Mouse (Mus musculus) midbrain, postnatal 0 days (tissue): Measurements from ENCODE around the gene Csf2rb2. TPM values are rescaled to one million over a fixed set of nuclear protein-coding genes. Genes with fewer than 3 reads are reported as not detected.
"Not testable (repeated sequence)": the region's sequence is repeated elsewhere in the genome, so short reads cannot be mapped to it uniquely, and the experiment has no call there.

Experiments
- ATAC-seq: fragments of 200-750 bp; cut with Nextera tagmentation; 2 replicates; pipeline ENCODE4 v1.8.0; 2017; ENCODE audit warnings: moderate number of reproducible peaks, mild to moderate bottlenecking, moderate TSS enrichment, moderate library complexity; ENCODE audit not compliant: low FRiP score
- DNase-seq: peaks from one replicate; pipeline ENCODE4 v3.0.0-alpha.2; 2015; ENCODE audit warnings: low spot score
- H3K27ac ChIP-seq: fragments of 300-500 bp; sonication (generic); 2 replicates; pipeline ENCODE4 v1.5.1; 2014; ENCODE audit warnings: low read depth, mild to moderate bottlenecking, low read length, mixed read lengths
- H3K27me3 ChIP-seq: fragments of 300-500 bp; sonication (generic); 2 replicates; pipeline ENCODE4 v1.6.1; 2014; ENCODE audit warnings: low read length, control low read depth, mixed read lengths; ENCODE audit not compliant: insufficient read depth
- H3K36me3 ChIP-seq: fragments of 300-500 bp; sonication (generic); 2 replicates; pipeline ENCODE4 v1.6.1; 2014; ENCODE audit warnings: low read length, control low read depth, mixed read lengths; ENCODE audit not compliant: insufficient read depth
- H3K4me1 ChIP-seq: fragments of 300-500 bp; sonication (generic); 2 replicates; pipeline ENCODE4 v1.6.1; 2014; ENCODE audit warnings: mild to moderate bottlenecking, control low read depth, antibody characterized with exemption, low read length, mixed read lengths; ENCODE audit not compliant: insufficient read depth
- H3K4me2 ChIP-seq: fragments of 300-500 bp; sonication (generic); 2 replicates; pipeline ENCODE4 v1.6.1; 2014; ENCODE audit warnings: low read depth, mild to moderate bottlenecking, low read length, mixed read lengths; ENCODE audit not compliant: poor library complexity, severe bottlenecking
- H3K4me3 ChIP-seq: fragments of 300-500 bp; sonication (generic); 2 replicates; pipeline ENCODE4 v1.5.1; 2014; ENCODE audit warnings: low read depth, mild to moderate bottlenecking, low read length, moderate library complexity
- H3K9ac ChIP-seq: fragments of 300-500 bp; sonication (generic); replicated peaks from 2 replicates; pipeline ENCODE4 v1.6.1; 2014; ENCODE audit warnings: mild to moderate bottlenecking, low read length, moderate library complexity, mixed read lengths; ENCODE audit not compliant: poor library complexity, severe bottlenecking
- H3K9me3 ChIP-seq: fragments of 300-500 bp; sonication (generic); 2 replicates; pipeline ENCODE4 v1.6.1; 2016; ENCODE audit warnings: low read length, control low read depth
- CTCF ChIP-seq: IDR thresholded peaks from 2 replicates; pipeline ENCODE4 v1.5.1; 2016; ENCODE audit warnings: antibody characterized with exemption, mild to moderate bottlenecking
- WGBS: fragments of 180-500 bp; shearing (Covaris S2); extraction: QIAGEN DNeasy Blood & Tissue Kit; methylation state at CpG from one replicate; pipeline ENCODE4 v1.1.7; 2014; 5-methylcytosine and 5-hydroxymethylcytosine counted together
- polyA plus RNA-seq: library from polyadenylated mRNA; unstranded; fragments of >200 nt; fragmentation: Nextera tagmentation; extraction: Ambion mirVana; gene quantifications from 2 replicates; pipeline ENCODE4 v1.2.1, GENCODE M21; 2015
- total RNA-seq: library from RNA; depleted of rRNA; stranded (reverse); fragments of >200 nt; gene quantifications from 2 replicates; pipeline ENCODE4 v1.2.3, GENCODE M21; 2014

Csf2rb2 gene
- total and polyA plus RNA-seq, 2 experiments from 2014 or later: 0.11 to 0.28 TPM

GRCm38 (mm10) chr15:78328520-78329097, 23.1 kb upstream of the Csf2rb2 start:
- ATAC-seq: no peak
- Histone ChIP-seq H3K9me3 (no peaks in the 10 kb centered on the region), H3K4me1 (no peaks in the 10 kb centered on the region), H3K27ac (no peak overlapping the region), H3K9ac (no peak overlapping the region), H3K4me2 (no peak overlapping the region), H3K4me3 (no peak overlapping the region), H3K36me3 (no peaks in the 10 kb centered on the region), H3K27me3 (no peaks in the 10 kb centered on the region)
- no peak for TF ChIP-seq CTCF
- WGBS: 76% methylated on average over 3 of the region's 3 CpGs
- no peak for DNase-seq

GRCm38 (mm10) chr15:78327753-78328341, 22.3 kb upstream of the Csf2rb2 start:
- H3K4me2 ChIP-seq, DNase-seq, ATAC-seq, H3K4me3 ChIP-seq, H3K27me3 ChIP-seq, H3K36me3 ChIP-seq, H3K9ac ChIP-seq, H3K27ac ChIP-seq, H3K4me1 ChIP-seq, H3K9me3 ChIP-seq: not testable (repeated sequence)
- WGBS: 85% methylated on average over 6 of the region's 6 CpGs

GRCm38 (mm10) chr15:78326747-78327146, 21.2 kb upstream of the Csf2rb2 start:
- Histone ChIP-seq H3K9me3 (no peaks in the 10 kb centered on the region), H3K4me2 (no peak overlapping the region), H3K27me3 (no peaks in the 10 kb centered on the region), H3K36me3 (no peaks in the 10 kb centered on the region), H3K9ac (no peak overlapping the region), H3K27ac (no peak overlapping the region), H3K4me1 (no peaks in the 10 kb centered on the region), H3K4me3 (no peak overlapping the region)
- 95% methylated on average over 10 of the region's 10 CpGs for WGBS
- ATAC-seq: no peak
- no peak for DNase-seq
- TF ChIP-seq CTCF: no peak

- no peak for ATAC-seq
- DNase-seq: no peak
These were observed 20.3 kb upstream of the Csf2rb2 start, which contains the start of gene Csf2rb for GRCm38 (mm10) chr15:78325671-78326339. Csf2rb (plus strand) TSS chr15:78325752.

DNA sequence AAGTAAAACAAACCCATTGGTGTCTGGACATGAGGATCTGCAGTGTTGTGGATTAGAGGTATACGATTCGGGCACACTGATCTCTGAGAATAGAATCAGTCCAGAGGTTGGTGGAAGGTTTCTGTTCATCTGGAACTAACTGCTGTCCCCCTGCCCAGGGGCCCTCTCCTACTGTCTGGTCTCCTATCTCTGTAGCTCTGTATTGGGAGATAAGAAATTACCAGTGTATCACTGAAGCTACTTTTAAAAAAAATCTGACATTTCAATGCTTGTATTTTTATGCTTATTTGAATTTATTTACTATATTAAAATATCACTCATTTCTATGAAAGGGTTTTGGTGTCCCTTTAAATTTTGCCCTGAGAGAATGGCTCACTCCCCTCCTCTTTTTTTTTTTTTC, 18.8 kb upstream of the Csf2rb2 start:
- ATAC-seq (no peak), DNase-seq (no peak)
- no peak for TF ChIP-seq CTCF
- Histone ChIP-seq H3K4me3 (no peak overlapping the region), H3K27ac (no peak overlapping the region), H3K36me3 (no peaks in the 10 kb centered on the region), H3K9me3 (no peaks in the 10 kb centered on the region), H3K9ac (no peak overlapping the region), H3K4me2 (no peak overlapping the region), H3K4me1 (no peaks in the 10 kb centered on the region; the same call in 1 of the 2 replicates), H3K27me3 (no peaks in the 10 kb centered on the region)
- WGBS: 84% methylated on average over 2 of the region's 2 CpGs

More at GRCm38 (mm10) chr15:78325671-78326339, 20.3 kb upstream of the Csf2rb2 start, which contains the start of gene Csf2rb:
- 82% methylated on average over 11 of the region's 11 CpGs for WGBS
- no peaks in the 10 kb centered on the region for H3K9me3 ChIP-seq
- H3K4me1 ChIP-seq: no peaks in the 10 kb centered on the region; the same call in 1 of the 2 replicates
- H3K36me3 ChIP-seq: no peaks in the 10 kb centered on the region
- H3K4me2 ChIP-seq: no peak within 1 kb of the TSS
- no peak within 1 kb of the TSS for H3K4me3 ChIP-seq
- no peak within 1 kb of the TSS for H3K27ac ChIP-seq
- H3K27me3 ChIP-seq: no peaks in the 10 kb centered on the region
- H3K9ac ChIP-seq: no peak within 1 kb of the TSS
- TF ChIP-seq CTCF: no peak

GRCm38 (mm10) chr15:78323366-78323765, 17.8 kb upstream of the Csf2rb2 start:
- H3K27ac ChIP-seq: no peak overlapping the region
- no peak overlapping the region for H3K9ac ChIP-seq
- ATAC-seq: no peak
- TF ChIP-seq CTCF: no peak
- no peak overlapping the region for H3K4me3 ChIP-seq
- no peak for DNase-seq
- no peaks in the 10 kb centered on the region for H3K36me3 ChIP-seq
- no peaks in the 10 kb centered on the region for H3K9me3 ChIP-seq
- no peaks in the 10 kb centered on the region for H3K27me3 ChIP-seq
- 75% methylated on average over 1 of the region's 1 CpGs for WGBS
- H3K4me2 ChIP-seq: no peak overlapping the region
- no peaks in the 10 kb centered on the region; the same call in 1 of the 2 replicates for H3K4me1 ChIP-seq
